Mouse (Mus musculus) midbrain, postnatal 0 days (tissue): ENCODE results near the gene Evc2. TPM values are rescaled to one million over a fixed set of nuclear protein-coding genes. Genes with fewer than 3 reads are reported as not detected.

ENCODE experiments used
- ATAC-seq: fragments of 200-750 bp; cut with Nextera tagmentation; 2 replicates; pipeline ENCODE4 v1.8.0; 2017; ENCODE audit warnings: moderate number of reproducible peaks, mild to moderate bottlenecking, moderate TSS enrichment, moderate library complexity; ENCODE audit not compliant: low FRiP score
- DNase-seq: peaks from one replicate; pipeline ENCODE4 v3.0.0-alpha.2; 2015; ENCODE audit warnings: low spot score
- H3K27ac ChIP-seq: fragments of 300-500 bp; sonication (generic); 2 replicates; pipeline ENCODE4 v1.5.1; 2014; ENCODE audit warnings: low read depth, mild to moderate bottlenecking, low read length, mixed read lengths
- H3K27me3 ChIP-seq: fragments of 300-500 bp; sonication (generic); 2 replicates; pipeline ENCODE4 v1.6.1; 2014; ENCODE audit warnings: low read length, control low read depth, mixed read lengths; ENCODE audit not compliant: insufficient read depth
- H3K36me3 ChIP-seq: fragments of 300-500 bp; sonication (generic); 2 replicates; pipeline ENCODE4 v1.6.1; 2014; ENCODE audit warnings: low read length, control low read depth, mixed read lengths; ENCODE audit not compliant: insufficient read depth
- H3K4me1 ChIP-seq: fragments of 300-500 bp; sonication (generic); 2 replicates; pipeline ENCODE4 v1.6.1; 2014; ENCODE audit warnings: mild to moderate bottlenecking, control low read depth, antibody characterized with exemption, low read length, mixed read lengths; ENCODE audit not compliant: insufficient read depth
- H3K4me2 ChIP-seq: fragments of 300-500 bp; sonication (generic); 2 replicates; pipeline ENCODE4 v1.6.1; 2014; ENCODE audit warnings: low read depth, mild to moderate bottlenecking, low read length, mixed read lengths; ENCODE audit not compliant: poor library complexity, severe bottlenecking
- H3K4me3 ChIP-seq: fragments of 300-500 bp; sonication (generic); 2 replicates; pipeline ENCODE4 v1.5.1; 2014; ENCODE audit warnings: low read depth, mild to moderate bottlenecking, low read length, moderate library complexity
- H3K9ac ChIP-seq: fragments of 300-500 bp; sonication (generic); replicated peaks from 2 replicates; pipeline ENCODE4 v1.6.1; 2014; ENCODE audit warnings: mild to moderate bottlenecking, low read length, moderate library complexity, mixed read lengths; ENCODE audit not compliant: poor library complexity, severe bottlenecking
- H3K9me3 ChIP-seq: fragments of 300-500 bp; sonication (generic); 2 replicates; pipeline ENCODE4 v1.6.1; 2016; ENCODE audit warnings: low read length, control low read depth
- CTCF ChIP-seq: IDR thresholded peaks from 2 replicates; pipeline ENCODE4 v1.5.1; 2016; ENCODE audit warnings: antibody characterized with exemption, mild to moderate bottlenecking
- WGBS: fragments of 180-500 bp; shearing (Covaris S2); extraction: QIAGEN DNeasy Blood & Tissue Kit; methylation state at CpG from one replicate; pipeline ENCODE4 v1.1.7; 2014; 5-methylcytosine and 5-hydroxymethylcytosine counted together
- polyA plus RNA-seq: library from polyadenylated mRNA; unstranded; fragments of >200 nt; fragmentation: Nextera tagmentation; extraction: Ambion mirVana; gene quantifications from 2 replicates; pipeline ENCODE4 v1.2.1, GENCODE M21; 2015
- total RNA-seq: library from RNA; depleted of rRNA; stranded (reverse); fragments of >200 nt; gene quantifications from 2 replicates; pipeline ENCODE4 v1.2.3, GENCODE M21; 2014

Gene Evc2
- total and polyA plus RNA-seq, 2 experiments from 2014 or later = 3.6 to 4.2 TPM

DNA sequence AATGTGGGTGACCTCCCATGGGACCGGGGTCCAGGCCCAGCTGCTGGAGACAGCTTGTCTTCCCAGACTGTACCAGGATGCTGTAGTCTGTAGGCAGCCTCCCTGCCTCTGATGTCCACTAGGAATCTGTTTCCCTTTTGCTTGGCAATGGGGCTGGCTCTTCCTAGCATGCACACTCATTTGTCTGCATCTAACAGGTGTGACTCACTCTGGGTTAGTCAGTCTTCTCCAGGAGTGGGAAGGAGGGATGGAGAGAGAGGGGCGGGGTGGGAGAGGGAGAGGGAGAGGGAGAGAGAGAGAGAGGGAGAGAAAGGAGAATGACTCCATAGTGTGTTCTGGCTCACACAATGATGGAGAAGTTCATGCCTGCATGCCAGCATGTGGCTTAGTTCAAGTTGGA lies 13.5 kb downstream of the Evc2 start:
- 85% methylated on average over 2 of the region's 2 CpGs for WGBS
- Histone ChIP-seq H3K9ac (no peak overlapping the region), H3K36me3 (no peaks in the 10 kb centered on the region), H3K4me1 (no peaks in the 10 kb centered on the region), H3K27ac (no peak overlapping the region), H3K9me3 (no peaks in the 10 kb centered on the region), H3K4me3 (no peak overlapping the region), H3K27me3 (no peaks in the 10 kb centered on the region), H3K4me2 (no peak overlapping the region)
- no peak for DNase-seq
- no peak for TF ChIP-seq CTCF
- ATAC-seq = no peak

- Histone ChIP-seq H3K9ac (no peak overlapping the region), H3K4me1 (no peaks in the 10 kb centered on the region), H3K36me3 (no peaks in the 10 kb centered on the region), H3K9me3 (no peaks in the 10 kb centered on the region), H3K4me2 (no peak overlapping the region), H3K27ac (no peak overlapping the region), H3K27me3 (no peaks in the 10 kb centered on the region), H3K4me3 (no peak overlapping the region)
- peak; percentile 22 for DNase-seq
- peak; percentile 62 for TF ChIP-seq CTCF
- no peak for ATAC-seq
- 90% methylated on average over 4 of the region's 4 CpGs for WGBS
These were observed 16.1 kb downstream of the Evc2 start for GRCm38 (mm10) chr5:37354385-37354784.

GRCm38 (mm10) chr5:37356027-37356426 lies 17.7 kb downstream of the Evc2 start:
- ATAC-seq (no peak), DNase-seq (no peak)
- Histone ChIP-seq H3K4me2 (no peak overlapping the region), H3K9ac (no peak overlapping the region), H3K4me3 (no peak overlapping the region), H3K4me1 (no peaks in the 10 kb centered on the region), H3K27ac (no peak overlapping the region), H3K36me3 (no peaks in the 10 kb centered on the region), H3K27me3 (no peaks in the 10 kb centered on the region), H3K9me3 (no peaks in the 10 kb centered on the region)
- 57% methylated on average over 8 of the region's 8 CpGs for WGBS
- no peak for TF ChIP-seq CTCF

GRCm38 (mm10) chr5:37362618-37363017 lies 24.3 kb downstream of the Evc2 start:
- 85% methylated on average over 5 of the region's 5 CpGs for WGBS
- DNase-seq (no peak), ATAC-seq (no peak)
- Histone ChIP-seq H3K4me2 (no peak overlapping the region), H3K36me3 (no peaks in the 10 kb centered on the region), H3K9me3 (no peaks in the 10 kb centered on the region), H3K27me3 (no peaks in the 10 kb centered on the region), H3K4me1 (peaks cover 8% of the 10 kb centered on the region; the same call in 1 of the 2 replicates), H3K27ac (no peak overlapping the region), H3K9ac (no peak overlapping the region), H3K4me3 (no peak overlapping the region)
- no peak for TF ChIP-seq CTCF

GRCm38 (mm10) chr5:37363284-37363683 lies 25.0 kb downstream of the Evc2 start:
- no peak for ATAC-seq
- Histone ChIP-seq H3K36me3 (no peaks in the 10 kb centered on the region), H3K9ac (no peak overlapping the region), H3K4me1 (peaks cover 8% of the 10 kb centered on the region; the same call in 1 of the 2 replicates), H3K9me3 (no peaks in the 10 kb centered on the region), H3K27ac (no peak overlapping the region), H3K4me3 (no peak overlapping the region), H3K27me3 (no peaks in the 10 kb centered on the region), H3K4me2 (no peak overlapping the region)
- no peak for DNase-seq
- TF ChIP-seq CTCF = no peak
- WGBS = 89% methylated on average over 5 of the region's 5 CpGs

- ATAC-seq = peak; percentile 41; the same call in 1 of the 2 replicates
- peak overlapping the region; percentile 44; the same call in 1 of the 2 replicates for H3K27ac ChIP-seq
These were observed 27.5 kb downstream of the Evc2 start for GRCm38 (mm10) chr5:37365751-37366150.

More at GRCm38 (mm10) chr5:37365751-37366150, 27.5 kb downstream of the Evc2 start:
- peak; percentile 65 for TF ChIP-seq CTCF
- Histone ChIP-seq H3K36me3 (no peaks in the 10 kb centered on the region), H3K4me2 (no peak overlapping the region), H3K4me1 (peaks cover 8% of the 10 kb centered on the region; the same call in 1 of the 2 replicates), H3K4me3 (no peak overlapping the region), H3K9me3 (no peaks in the 10 kb centered on the region), H3K9ac (no peak overlapping the region), H3K27me3 (no peaks in the 10 kb centered on the region)
- DNase-seq = peak; percentile 47
